Mouse (Mus musculus) heart, embryonic 12.5 days (tissue): ENCODE data around the gene Heatr6. TPM values are rescaled to one million over a fixed set of nuclear protein-coding genes. Genes with fewer than 3 reads are reported as not detected.

Source experiments
- ATAC-seq: fragments of 200-750 bp; cut with Nextera tagmentation; 2 replicates; pipeline ENCODE4 v1.8.0; 2017; ENCODE audit warnings: moderate TSS enrichment, moderate library complexity; ENCODE audit not compliant: insufficient number of reproducible peaks, low FRiP score
- H3K27ac ChIP-seq: fragments of 300-500 bp; sonication (generic); 2 replicates; pipeline ENCODE4 v1.5.1; 2016; ENCODE audit warnings: mild to moderate bottlenecking, moderate library complexity; ENCODE audit not compliant: poor library complexity, severe bottlenecking
- H3K27me3 ChIP-seq: fragments of 300-500 bp; sonication (generic); replicated peaks from 2 replicates; pipeline ENCODE4 v1.6.1; 2016; ENCODE audit warnings: mild to moderate bottlenecking, moderate library complexity
- H3K36me3 ChIP-seq: fragments of 300-500 bp; sonication (generic); 2 replicates; pipeline ENCODE4 v1.6.1; 2016; ENCODE audit warnings: mild to moderate bottlenecking, moderate library complexity
- H3K4me1 ChIP-seq: fragments of 300-500 bp; sonication (generic); replicated peaks from 2 replicates; pipeline ENCODE4 v1.6.1; 2016; ENCODE audit warnings: mild to moderate bottlenecking
- H3K4me2 ChIP-seq: fragments of 300-500 bp; sonication (generic); 2 replicates; pipeline ENCODE4 v1.6.1; 2016; ENCODE audit warnings: mild to moderate bottlenecking, moderate library complexity
- H3K4me3 ChIP-seq: fragments of 300-500 bp; sonication (generic); 2 replicates; pipeline ENCODE4 v1.5.1; 2016; ENCODE audit warnings: mild to moderate bottlenecking
- H3K9ac ChIP-seq: fragments of 300-500 bp; sonication (generic); 2 replicates; pipeline ENCODE4 v1.6.1; 2016; ENCODE audit warnings: mild to moderate bottlenecking, moderate library complexity
- H3K9me3 ChIP-seq: fragments of 300-500 bp; sonication (generic); replicated peaks from 2 replicates; pipeline ENCODE4 v1.6.1; 2016; ENCODE audit warnings: mild to moderate bottlenecking, moderate library complexity
- WGBS: fragments of 180-500 bp; shearing (Covaris S2); methylation state at CpG from one replicate; pipeline ENCODE4 v1.1.7; 2016; 5-methylcytosine and 5-hydroxymethylcytosine counted together
- polyA plus RNA-seq: library from polyadenylated mRNA; unstranded; fragments of >200 nt; fragmentation: Nextera tagmentation; extraction: Ambion mirVana; gene quantifications from 2 replicates; pipeline ENCODE4 v1.2.1, GENCODE M21; 2016

The Heatr6 gene
- polyA plus RNA-seq, 1 experiment from 2014 or later, result 15.0 TPM

DNA sequence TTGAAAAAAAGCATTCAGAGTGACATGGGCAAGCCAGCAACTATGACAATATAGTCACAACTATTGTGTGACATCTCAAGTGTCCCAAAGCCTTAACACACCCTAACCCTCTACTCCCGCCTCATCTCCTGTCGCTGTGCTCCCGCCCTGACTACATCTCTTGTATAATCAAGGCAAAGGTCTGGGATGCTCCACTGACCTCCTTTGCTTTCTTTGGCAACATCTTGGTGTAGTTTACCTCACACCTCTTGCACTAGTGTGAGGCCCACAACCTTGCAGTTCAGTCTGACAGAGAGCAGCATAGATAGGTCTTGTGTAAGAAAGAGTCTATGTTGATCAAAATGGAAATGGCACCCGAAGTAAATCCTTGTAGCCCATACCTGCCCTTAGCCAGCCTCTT lies 49.1 kb downstream of the Heatr6 start:
- H3K27ac ChIP-seq, result no peak overlapping the region
- H3K9me3 ChIP-seq, result peaks cover 6% of the 10 kb centered on the region; the same call in 1 of the 2 replicates
- no peaks in the 10 kb centered on the region for H3K27me3 ChIP-seq
- ATAC-seq, result no peak
- no peak overlapping the region for H3K4me2 ChIP-seq
- H3K9ac ChIP-seq, result no peak overlapping the region
- H3K4me3 ChIP-seq, result no peak overlapping the region
- H3K4me1 ChIP-seq, result peaks cover 11% of the 10 kb centered on the region
- 89% methylated on average over 4 of the region's 4 CpGs for WGBS
- no peaks in the 10 kb centered on the region for H3K36me3 ChIP-seq

DNA sequence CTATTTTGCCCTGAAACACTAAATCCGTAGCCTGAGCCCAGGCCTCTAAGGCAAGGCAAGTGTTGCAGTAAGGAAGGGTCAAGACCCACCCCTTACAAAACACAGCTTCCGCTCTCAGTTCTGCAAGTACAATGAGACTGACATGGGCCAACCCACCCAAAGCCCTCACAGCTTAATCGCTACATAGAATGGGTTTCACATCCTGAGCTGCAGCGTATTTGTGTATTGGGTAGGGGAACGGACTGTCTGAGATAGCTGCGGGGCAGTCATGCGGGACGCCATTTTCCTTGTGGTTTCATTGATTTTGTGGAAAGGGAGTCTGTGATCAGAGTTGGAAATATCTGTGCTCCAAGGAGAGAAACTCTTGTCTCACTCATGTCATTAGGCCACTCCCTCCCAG lies 56.9 kb downstream of the Heatr6 start:
- no peak overlapping the region for H3K9ac ChIP-seq
- WGBS, result 87% methylated on average over 8 of the region's 8 CpGs
- ATAC-seq, result no peak

DNA sequence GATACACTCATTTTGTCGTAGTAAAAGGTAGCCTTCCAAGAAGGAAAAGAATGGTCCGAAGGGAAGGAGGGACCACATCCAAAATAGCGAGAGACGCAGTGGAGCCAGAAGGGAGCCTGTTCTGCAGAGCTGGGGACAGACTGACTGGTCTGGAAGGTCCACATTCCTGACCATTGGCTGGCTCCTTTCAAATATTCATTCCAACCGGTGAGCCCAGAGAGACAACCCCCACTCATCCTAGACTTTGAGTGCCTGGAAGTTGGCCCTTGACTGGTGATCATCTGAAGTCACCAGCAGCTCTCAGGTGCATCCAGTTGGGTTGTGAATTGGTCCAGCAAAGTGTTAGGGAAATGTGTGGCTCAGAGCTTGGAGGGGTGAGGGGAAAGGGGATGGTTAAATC lies 61.7 kb downstream of the Heatr6 start:
- WGBS, result 73% methylated on average over 5 of the region's 5 CpGs

More for the DNA sequence above, 56.9 kb downstream of the Heatr6 start:
- Histone ChIP-seq H3K4me1 (no peaks in the 10 kb centered on the region; the same call in 1 of the 2 replicates), H3K27me3 (peaks cover 15% of the 10 kb centered on the region), H3K4me2 (no peak overlapping the region), H3K9me3 (peaks cover 6% of the 10 kb centered on the region; the same call in 1 of the 2 replicates), H3K27ac (no peak overlapping the region), H3K4me3 (no peak overlapping the region), H3K36me3 (no peaks in the 10 kb centered on the region)

DNA sequence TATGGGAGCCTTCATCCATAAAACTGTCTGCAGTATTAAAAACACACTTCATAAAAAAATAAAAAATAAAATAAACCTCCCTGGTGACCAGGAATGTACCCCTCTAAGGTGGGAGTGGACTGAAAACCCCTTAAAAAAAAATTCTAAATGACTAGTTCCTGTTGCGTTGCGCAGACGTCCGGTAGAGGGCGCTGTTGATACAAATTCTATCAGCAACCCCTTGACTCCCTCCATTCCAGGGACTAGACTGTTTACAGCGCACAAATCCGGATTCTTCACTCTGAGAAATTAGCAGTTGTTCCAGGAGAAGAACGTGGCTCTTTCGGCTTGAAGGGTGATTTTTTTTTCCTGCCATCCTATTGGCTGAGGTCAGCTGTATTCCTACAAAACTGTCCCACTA lies 62.1 kb downstream of the Heatr6 start:
- Histone ChIP-seq H3K36me3 (no peaks in the 10 kb centered on the region), H3K27ac (no peak overlapping the region), H3K9ac (no peak overlapping the region), H3K4me2 (no peak overlapping the region), H3K4me1 (no peaks in the 10 kb centered on the region), H3K4me3 (no peak overlapping the region), H3K9me3 (no peaks in the 10 kb centered on the region), H3K27me3 (peaks cover 30% of the 10 kb centered on the region)
- no peak for ATAC-seq
- 11% methylated on average over 9 of the region's 9 CpGs for WGBS

More for the DNA sequence above, 61.7 kb downstream of the Heatr6 start:
- H3K9ac ChIP-seq, result no peak overlapping the region
- peaks cover 28% of the 10 kb centered on the region for H3K27me3 ChIP-seq
- no peak overlapping the region for H3K27ac ChIP-seq
- H3K4me2 ChIP-seq, result no peak overlapping the region
- no peaks in the 10 kb centered on the region for H3K4me1 ChIP-seq
- no peak for ATAC-seq
- H3K36me3 ChIP-seq, result no peaks in the 10 kb centered on the region
- H3K9me3 ChIP-seq, result no peaks in the 10 kb centered on the region
- H3K4me3 ChIP-seq, result no peak overlapping the region

DNA sequence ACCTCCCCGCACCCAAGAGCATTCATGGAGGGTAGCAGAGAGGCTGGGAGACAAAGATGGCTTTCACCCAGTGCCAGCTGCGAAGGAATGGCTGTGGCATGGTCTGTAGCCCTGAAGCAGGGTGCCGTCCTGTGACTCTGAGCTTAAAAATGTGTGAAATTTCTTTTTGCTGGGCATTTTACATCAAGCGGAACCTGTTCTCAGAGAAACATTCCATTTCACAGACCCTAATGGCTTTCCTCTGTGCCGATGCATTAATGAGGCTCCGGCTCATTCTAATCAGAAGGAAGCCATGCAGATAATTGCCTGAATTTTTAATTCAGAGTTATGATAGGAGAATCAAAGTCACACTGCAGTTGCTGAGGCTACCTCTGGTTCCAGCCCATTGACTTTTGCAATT lies 63.6 kb downstream of the Heatr6 start:
- WGBS, result 69% methylated on average over 6 of the region's 6 CpGs

DNA sequence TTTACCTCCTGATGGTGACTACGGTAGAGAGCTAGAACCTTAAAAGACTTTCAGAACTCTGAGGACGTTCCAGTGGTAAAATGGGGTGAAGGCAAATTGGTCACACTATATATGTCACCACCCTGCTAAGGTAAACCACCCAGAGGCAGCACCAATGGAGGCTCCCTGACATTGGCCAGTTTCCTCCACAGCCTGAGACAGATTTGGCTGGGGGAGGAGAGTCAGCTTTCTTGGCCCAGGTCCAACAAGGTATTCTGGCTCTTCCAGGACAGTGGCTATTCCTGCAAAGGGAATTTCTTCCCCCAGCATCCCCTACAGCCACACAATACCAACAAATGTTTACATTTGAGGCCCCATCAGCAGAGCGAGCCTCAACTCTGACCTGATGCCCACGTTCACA lies 64.5 kb downstream of the Heatr6 start:
- Histone ChIP-seq H3K4me2 (no peak overlapping the region), H3K27ac (no peak overlapping the region), H3K9ac (no peak overlapping the region), H3K36me3 (no peaks in the 10 kb centered on the region), H3K4me1 (no peaks in the 10 kb centered on the region), H3K27me3 (peaks cover 22% of the 10 kb centered on the region), H3K4me3 (no peak overlapping the region), H3K9me3 (no peaks in the 10 kb centered on the region)
- WGBS, result 70% methylated on average over 4 of the region's 4 CpGs
- no peak for ATAC-seq

More for the DNA sequence above, 63.6 kb downstream of the Heatr6 start:
- no peaks in the 10 kb centered on the region for H3K4me1 ChIP-seq
- H3K9me3 ChIP-seq, result no peaks in the 10 kb centered on the region
- no peak overlapping the region for H3K9ac ChIP-seq
- ATAC-seq, result no peak
- no peak overlapping the region for H3K4me3 ChIP-seq
- H3K4me2 ChIP-seq, result no peak overlapping the region
- H3K36me3 ChIP-seq, result no peaks in the 10 kb centered on the region
- H3K27ac ChIP-seq, result no peak overlapping the region
- peaks cover 27% of the 10 kb centered on the region for H3K27me3 ChIP-seq

DNA sequence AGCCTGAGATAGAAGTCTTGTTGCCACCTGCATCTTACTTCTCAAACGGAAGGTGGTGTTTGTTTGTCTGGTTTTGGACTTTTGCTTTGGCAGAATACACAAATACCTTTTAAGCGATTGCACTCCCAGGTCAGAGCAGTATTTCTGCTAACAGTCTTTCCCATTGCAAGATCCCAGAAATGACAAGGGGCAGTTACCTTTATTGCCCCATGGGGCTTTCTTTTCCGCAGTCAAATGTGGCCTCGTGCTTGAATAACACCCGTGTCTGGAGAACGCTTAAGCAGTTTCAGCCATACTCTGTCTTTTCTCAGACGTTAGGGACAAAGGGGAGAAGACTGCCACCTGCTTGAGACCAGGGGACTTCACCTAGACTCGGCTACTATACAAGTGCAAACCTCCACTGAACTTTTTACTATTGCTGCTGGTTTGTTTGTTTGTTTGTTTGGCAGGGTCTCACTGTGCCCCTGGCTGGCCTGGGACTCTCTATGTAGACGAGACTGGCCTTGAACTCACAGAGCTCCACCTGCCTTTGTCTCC lies 65.2 kb downstream of the Heatr6 start:
- ATAC-seq, result no peak
- Histone ChIP-seq H3K4me3 (no peak overlapping the region), H3K36me3 (no peaks in the 10 kb centered on the region), H3K4me2 (no peak overlapping the region), H3K27me3 (peaks cover 20% of the 10 kb centered on the region), H3K9me3 (no peaks in the 10 kb centered on the region), H3K4me1 (no peaks in the 10 kb centered on the region), H3K27ac (no peak overlapping the region), H3K9ac (no peak overlapping the region)
- 53% methylated on average over 9 of the region's 9 CpGs for WGBS

DNA sequence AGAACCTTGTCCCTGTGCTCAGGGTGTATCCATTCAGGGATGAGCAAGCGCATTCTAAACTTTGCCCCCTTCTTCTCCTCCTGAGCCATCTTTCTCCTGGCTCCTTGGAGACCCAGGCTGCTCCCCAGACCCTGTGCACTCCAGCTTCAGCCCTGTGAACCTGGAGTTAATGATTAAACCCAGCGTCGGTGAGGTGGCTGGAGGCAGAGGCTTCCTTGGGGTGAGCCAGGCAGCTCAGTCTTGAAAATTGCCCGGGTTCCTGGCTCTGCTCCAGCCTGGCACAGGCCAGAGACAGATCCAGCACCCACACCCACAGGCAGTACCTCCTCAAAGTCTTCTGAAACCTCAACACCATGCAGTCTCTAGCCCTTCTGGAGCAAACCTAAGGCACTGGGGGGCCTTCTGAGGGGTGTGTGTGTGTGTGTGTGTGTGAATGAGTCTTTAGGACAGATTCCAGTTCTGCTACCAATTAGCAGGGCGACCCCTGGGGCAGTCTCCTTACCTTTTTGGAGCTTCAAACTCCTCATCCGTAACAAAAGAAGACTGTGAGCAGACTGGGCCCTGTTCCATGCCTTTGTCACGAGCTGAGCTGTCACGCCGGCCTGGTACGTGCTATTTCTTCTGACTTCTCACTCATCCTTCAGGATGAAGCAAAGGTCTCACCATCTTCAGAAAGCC lies 66.4 kb downstream of the Heatr6 start:
- 69% methylated on average over 10 of the region's 10 CpGs for WGBS
- Histone ChIP-seq H3K36me3 (no peaks in the 10 kb centered on the region), H3K4me3 (no peak overlapping the region), H3K9ac (no peak overlapping the region), H3K27me3 (peaks cover 20% of the 10 kb centered on the region), H3K4me2 (no peak overlapping the region), H3K27ac (no peak overlapping the region), H3K9me3 (no peaks in the 10 kb centered on the region), H3K4me1 (no peaks in the 10 kb centered on the region)
- ATAC-seq, result no peak

DNA sequence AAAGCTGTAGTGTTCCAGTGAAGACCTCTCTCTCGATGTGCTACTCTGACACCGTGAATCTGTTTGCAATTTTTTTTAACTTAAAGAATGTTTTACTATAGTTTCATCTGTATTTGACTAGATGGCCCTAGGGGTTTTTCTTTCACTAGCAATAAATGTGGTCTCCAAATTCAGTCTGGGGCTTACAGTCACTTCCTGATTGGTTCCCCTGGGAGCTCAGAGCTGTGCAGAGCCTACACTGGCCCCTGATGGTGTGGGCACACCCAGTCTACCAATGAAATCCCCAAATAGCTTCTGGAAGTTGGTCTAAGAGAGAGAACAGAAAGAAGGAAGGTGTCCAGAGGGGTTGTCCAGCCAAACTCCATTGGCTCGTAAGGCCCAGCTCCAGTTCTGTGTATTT lies 72.6 kb downstream of the Heatr6 start:
- 85% methylated on average over 3 of the region's 3 CpGs for WGBS
- ATAC-seq, result no peak
- Histone ChIP-seq H3K9me3 (no peaks in the 10 kb centered on the region), H3K4me3 (no peak overlapping the region), H3K36me3 (no peaks in the 10 kb centered on the region), H3K4me1 (no peaks in the 10 kb centered on the region), H3K9ac (no peak overlapping the region), H3K27me3 (0 out of 2 replicates have a peak, but pooled peaks cover 5% of the 10 kb centered on the region), H3K27ac (no peak overlapping the region), H3K4me2 (no peak overlapping the region)

DNA sequence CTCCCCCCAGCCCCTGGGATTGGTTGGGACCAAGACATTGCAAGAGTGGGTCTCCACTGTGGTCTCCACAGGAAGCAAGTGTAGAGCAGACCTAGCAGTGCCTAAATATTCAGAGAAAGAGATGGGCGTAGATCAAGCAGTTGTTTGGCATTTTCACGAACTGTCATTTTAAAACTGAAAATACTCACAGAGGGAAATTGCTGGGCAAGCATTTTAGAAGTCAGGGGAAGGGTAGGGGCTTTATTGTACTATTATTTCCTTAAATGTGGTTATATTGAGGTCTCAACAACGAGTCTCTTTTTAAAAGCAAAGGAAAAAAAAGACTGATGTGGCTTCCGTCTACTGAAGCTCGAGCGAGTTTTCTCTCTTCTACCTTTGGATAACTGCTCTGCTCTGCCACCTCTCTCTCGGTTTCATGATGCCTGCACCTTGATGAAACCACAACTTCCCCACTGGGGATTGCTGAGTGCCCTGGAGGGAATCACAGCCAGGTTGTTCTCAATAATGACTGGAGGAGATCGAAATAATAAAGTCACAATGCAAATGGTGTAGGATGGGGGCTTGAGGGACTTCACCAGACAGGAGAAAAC lies 75.2 kb downstream of the Heatr6 start:
- H3K4me1 ChIP-seq, result no peaks in the 10 kb centered on the region
- H3K4me3 ChIP-seq, result no peak overlapping the region
- no peak overlapping the region for H3K4me2 ChIP-seq
- H3K9me3 ChIP-seq, result no peaks in the 10 kb centered on the region
- no peaks in the 10 kb centered on the region for H3K36me3 ChIP-seq
- H3K27me3 ChIP-seq, result no peaks in the 10 kb centered on the region
- no peak for ATAC-seq
- no peak overlapping the region for H3K27ac ChIP-seq
- no peak overlapping the region for H3K9ac ChIP-seq
- 75% methylated on average over 8 of the region's 8 CpGs for WGBS

DNA sequence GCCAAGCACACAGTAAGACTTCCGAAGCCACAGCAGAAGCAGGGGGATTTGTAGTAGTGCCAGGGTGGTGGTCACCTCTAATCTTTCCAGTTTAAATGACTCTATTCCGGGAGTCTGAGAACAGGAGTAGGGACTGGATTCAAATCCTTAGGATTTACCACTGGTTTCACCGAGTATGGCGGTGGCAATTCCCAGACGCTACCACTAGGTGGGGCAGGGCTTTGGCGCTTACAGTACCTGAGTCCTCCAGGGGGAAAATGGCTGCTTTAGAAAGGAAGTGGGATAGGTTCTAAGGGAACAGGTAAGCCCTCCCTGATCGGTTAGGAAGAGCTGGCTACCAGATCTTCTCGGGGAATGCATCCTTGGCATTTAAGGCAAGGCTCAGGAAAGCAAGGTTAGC lies 78.9 kb downstream of the Heatr6 start:
- 42% methylated on average over 8 of the region's 8 CpGs for WGBS
- no peak overlapping the region for H3K27ac ChIP-seq
- ATAC-seq, result no peak
- H3K9me3 ChIP-seq, result no peaks in the 10 kb centered on the region
- H3K9ac ChIP-seq, result no peak overlapping the region
- 0 out of 2 replicates have a peak, but pooled peaks cover under 1% of the 10 kb centered on the region for H3K27me3 ChIP-seq
- no peaks in the 10 kb centered on the region for H3K4me1 ChIP-seq
- no peak overlapping the region for H3K4me2 ChIP-seq
- no peak overlapping the region for H3K4me3 ChIP-seq
- H3K36me3 ChIP-seq, result no peaks in the 10 kb centered on the region
